Mouse (Mus musculus) spleen, adult 18-20 months (tissue): ENCODE results near the gene Nuak1.

Experiments used
- DNase-seq, 2 experiments: peaks; one replicate each; pipeline ENCODE4 v3.0.0; 2022; ENCODE audit warnings: mixed read lengths in 2 of 2

Gene Nuak1

DNA sequence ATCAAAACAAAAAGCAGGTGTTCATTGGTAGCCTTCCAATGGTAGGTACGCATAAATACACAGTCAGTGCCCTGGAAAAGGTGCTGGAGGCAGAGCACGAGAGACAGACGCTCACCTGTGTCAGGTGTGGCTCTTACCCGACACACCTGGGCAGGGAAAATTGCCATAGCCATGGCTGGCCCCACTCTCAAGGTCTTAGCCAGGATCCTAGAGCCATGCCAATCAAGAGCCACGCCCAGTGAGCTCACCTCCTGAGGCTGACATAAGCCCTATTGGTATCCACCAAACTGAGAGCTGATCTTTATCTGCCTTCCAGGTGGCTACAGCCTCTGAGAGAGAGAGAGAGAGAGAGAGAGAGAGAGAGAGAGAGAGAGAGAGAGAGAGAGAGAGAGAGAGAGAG lies 64.1 kb downstream of the Nuak1 start:
- no peak for DNase-seq

GRCm38 (mm10) chr10:84374996-84375395 lies 65.4 kb downstream of the Nuak1 start:
- no peak for DNase-seq

DNA sequence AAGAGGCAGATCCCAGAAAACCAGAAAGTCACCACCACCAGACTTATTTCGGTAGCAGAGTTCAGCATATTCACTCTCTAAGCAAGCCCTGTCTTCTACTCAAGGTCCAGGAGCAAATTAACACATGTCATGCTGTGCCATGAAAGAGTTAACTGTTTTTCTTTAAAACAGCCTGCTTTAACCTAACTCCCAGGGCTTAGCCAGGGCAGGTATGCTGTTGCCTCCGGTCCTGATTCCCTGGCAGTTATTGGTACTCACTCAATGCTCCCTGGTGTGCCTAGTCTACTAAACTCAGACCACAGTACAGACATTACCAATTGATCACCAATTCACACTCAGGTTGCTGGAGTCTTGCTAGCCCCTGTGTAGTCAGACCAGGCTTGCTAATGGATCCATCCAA lies 66.9 kb downstream of the Nuak1 start:
- DNase-seq, result no peak

DNA sequence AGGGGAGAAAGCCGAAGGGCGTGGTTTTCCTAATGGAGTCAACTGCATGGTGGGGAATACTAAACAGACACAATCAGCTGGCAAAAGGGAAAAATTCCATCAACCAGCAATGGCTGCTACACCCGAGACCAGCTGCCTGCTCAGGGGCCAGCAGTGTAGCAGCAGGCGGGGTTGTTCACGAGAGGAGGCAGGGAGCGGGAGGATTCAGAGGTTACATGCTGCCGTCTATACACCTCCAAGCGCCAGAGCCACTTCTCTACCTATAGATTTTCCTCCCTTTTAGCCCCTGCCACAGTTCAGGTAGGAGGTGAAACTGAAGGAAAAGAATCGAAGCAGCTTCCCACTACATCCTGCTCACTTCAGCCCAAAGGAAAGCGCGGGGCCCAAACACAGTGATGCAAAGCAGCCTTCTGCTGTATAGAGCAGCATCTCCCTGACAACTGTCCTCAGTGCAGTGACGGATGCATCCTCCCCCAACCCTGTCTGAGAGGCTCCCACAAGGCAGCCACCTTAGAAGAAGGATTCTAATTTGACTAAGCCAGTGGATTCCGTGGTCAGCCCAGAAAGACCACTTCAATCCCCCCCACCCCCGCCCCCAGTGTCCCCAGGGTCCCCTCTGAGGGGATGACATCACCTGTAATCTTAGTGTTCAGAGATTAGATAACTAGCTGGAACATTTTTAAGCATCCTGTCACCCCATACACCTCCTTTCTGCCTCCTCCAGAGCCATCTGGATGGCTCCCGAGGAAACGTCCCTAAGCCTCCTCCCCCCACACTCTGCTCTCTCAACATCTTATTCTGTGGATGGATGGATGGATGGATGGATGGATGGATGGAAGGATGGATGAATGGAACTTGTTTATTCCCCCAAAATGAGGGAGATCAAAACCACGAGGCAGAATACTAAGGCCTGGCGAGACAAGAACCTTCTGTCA lies 68.0 kb downstream of the Nuak1 start:
- no peak for DNase-seq

DNA sequence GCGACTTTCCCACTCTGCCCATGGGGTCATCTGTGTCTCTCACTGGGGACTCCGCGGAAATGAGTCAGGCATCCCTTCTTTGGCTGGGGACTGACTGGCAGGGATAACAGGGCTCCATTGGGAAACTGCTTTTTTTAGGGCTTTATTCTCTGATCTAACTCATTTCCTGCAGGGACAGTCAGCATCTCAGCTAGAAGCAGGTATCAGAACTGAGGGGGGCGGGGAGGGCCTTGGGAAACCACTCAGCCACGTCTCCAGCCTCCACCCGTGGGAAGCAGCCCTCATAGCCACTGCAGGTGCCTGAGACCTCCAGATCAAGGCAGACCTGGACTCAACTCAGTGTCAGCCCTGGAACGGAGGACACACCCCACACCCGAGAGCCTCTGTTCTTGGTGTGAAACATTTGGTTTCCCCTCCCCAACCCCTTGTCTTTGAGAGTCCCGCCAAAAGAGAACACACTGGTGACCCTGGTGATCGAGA lies 68.7 kb downstream of the Nuak1 start:
- no peak for DNase-seq

GRCm38 (mm10) chr10:84371230-84371629 lies 69.2 kb downstream of the Nuak1 start:
- DNase-seq, result no peak

- no peak for DNase-seq
Observed at GRCm38 (mm10) chr10:84369646-84370314, 70.6 kb downstream of the Nuak1 start.

- DNase-seq, result no peak
Observed at GRCm38 (mm10) chr10:84368185-84368584, 72.2 kb downstream of the Nuak1 start.

GRCm38 (mm10) chr10:84365166-84365865 lies 75.1 kb downstream of the Nuak1 start:
- no peak for DNase-seq

GRCm38 (mm10) chr10:84363833-84364232 lies 76.6 kb downstream of the Nuak1 start:
- DNase-seq, result no peak

DNA sequence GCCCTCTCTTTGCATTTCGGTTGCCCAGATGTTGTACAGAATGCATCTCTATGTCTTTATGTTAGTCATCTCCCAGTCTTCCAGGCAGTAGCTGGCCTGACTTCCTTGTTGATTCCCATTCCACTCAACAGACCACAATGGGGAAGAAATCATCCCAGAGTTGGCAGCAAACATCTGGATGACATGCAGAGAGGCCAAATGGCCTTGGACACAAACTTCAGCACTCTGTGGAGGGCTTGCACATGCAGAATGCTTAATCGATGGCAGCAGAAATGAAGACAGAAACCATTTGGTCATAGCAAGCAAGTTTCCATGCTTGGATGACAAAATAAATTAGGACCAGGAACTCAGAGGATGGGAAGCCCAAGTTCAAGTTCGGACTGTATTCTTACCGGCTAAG lies 79.4 kb downstream of the Nuak1 start:
- DNase-seq, result no peak

GRCm38 (mm10) chr10:84360391-84360790 lies 80.0 kb downstream of the Nuak1 start:
- DNase-seq, result no peak

- no peak for DNase-seq
Observed at GRCm38 (mm10) chr10:84358738-84359120, 81.7 kb downstream of the Nuak1 start.

DNA sequence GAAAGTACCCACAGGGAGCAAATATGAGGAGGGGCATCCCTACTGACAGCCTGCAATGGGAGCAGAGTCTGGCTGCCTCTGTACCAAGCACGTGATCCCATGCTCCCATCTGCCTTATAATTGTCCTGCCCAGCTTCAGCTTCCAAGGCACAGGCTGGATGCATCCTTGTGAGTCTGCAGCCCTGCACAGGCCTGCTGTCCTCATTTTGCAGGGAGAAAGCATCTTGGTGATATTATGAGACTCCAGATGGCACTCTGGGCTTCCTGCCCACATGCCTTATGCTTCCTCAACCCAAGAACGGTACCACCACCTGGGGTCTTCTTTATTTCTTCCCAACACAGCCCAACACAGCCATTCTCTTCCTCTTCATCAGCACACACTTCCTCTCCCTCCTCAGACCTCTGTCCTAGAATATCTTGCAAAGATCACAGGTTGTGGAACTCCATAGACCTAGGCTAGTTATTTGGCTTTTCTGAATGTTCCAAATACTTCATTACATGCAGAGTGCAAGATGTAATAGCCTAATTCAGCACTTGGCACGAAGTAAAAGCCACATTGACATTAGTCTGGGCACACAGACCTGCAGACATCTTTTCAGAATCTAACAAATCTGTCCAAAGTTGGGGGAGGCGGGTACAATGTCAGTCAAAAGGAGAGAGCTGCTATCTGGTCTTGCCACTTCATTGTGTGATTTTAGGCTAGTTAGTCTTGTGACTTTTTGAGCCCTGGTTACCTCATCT lies 82.2 kb downstream of the Nuak1 start:
- DNase-seq, result no peak

GRCm38 (mm10) chr10:84357593-84357992 lies 82.8 kb downstream of the Nuak1 start:
- no peak for DNase-seq

GRCm38 (mm10) chr10:84354323-84354722 lies 86.1 kb downstream of the Nuak1 start:
- DNase-seq, result no peak

- DNase-seq, result no peak
Observed at GRCm38 (mm10) chr10:84345730-84346129, 94.7 kb downstream of the Nuak1 start.

GRCm38 (mm10) chr10:84343536-84343935 lies 96.9 kb downstream of the Nuak1 start:
- DNase-seq, result no peak

DNA sequence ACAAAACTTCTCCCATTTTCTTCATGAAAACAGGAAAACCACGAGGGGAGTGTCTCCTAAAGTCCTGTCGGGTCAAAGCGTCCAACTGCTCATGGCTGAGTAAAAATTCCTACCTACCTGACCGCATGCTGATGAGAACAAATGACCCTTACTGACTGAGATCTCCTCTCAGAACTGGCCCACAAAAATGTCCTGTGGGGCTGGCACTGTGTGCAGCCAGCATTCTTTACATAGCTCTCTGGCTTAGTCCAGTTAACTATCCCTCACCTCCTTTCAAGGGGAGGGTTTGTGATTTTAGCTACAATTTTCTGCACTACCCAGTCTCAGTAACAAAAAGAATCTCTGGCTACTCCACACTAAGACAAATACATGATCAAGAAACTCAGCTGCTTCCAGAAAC lies 100.9 kb downstream of the Nuak1 start:
- DNase-seq, result no peak

DNA sequence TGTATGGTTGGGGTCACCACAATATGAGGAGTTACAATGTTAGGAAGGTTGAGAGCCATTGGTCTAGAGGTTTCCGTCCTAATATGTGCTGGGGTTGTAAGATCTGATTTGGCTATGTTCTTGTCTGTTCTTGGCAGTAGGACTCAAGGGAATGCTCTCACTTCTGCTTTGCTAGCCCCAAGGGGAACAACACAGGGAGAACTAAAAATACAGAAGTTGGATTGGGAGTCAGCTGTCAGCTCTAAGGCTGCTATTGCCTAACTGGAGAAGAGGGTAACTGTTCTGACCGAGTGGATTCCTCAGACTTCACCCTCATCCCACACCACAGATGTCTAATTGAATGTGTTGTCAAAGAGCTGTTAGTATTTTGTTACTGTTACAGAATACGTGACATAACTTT lies 101.6 kb downstream of the Nuak1 start:
- no peak for DNase-seq

GRCm38 (mm10) chr10:84335441-84335840 lies 105.0 kb downstream of the Nuak1 start:
- no peak for DNase-seq

- DNase-seq, result no peak
Observed at GRCm38 (mm10) chr10:84329822-84330221, 110.6 kb downstream of the Nuak1 start.

- no peak for DNase-seq
Observed at GRCm38 (mm10) chr10:84329336-84329735, 111.1 kb downstream of the Nuak1 start.
